Mouse (Mus musculus): ENCODE measurements around the gene Eps15. TPM values are rescaled to one million over a fixed set of nuclear protein-coding genes. Genes with fewer than 3 reads are reported as not detected.

Gene Eps15
- polyA plus RNA-seq, 1 experiment: 54.0 TPM

DNA sequence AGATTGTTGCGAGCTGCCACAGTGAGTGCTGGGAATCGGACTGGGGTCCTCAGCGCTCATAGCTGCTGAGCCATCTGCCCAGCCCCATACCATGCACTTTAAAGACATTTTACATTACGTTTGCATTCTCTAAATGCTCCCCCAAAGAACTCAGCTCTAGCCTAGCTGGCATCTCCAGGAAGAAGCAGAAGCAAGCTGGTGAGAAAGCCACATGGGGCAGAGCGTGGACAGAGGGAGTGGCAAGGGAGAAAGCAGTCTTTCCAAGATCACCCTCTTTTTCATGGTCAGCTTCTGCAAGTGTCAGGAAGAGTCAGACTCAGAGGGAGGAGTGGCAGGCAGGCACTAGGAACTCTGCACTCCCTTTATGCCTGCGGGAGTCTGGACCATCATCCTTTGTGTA lies 23.3 kb upstream of the Eps15 start:
- peaks cover 2% of the 10 kb centered on the region for H3K4me1 ChIP-seq (ENCODE audit: control insufficient read depth, insufficient read depth, low read length)
- 92% methylated on average over 6 of the region's 6 CpGs for WGBS
- H3K4me3 ChIP-seq (replicated peaks; ENCODE audit: control insufficient read depth, low read depth, low read length): no peak overlapping the region
- H3K27ac ChIP-seq (ENCODE audit: control insufficient read depth, insufficient read depth, low read depth, low read length, poor library complexity): no peak overlapping the region
- TF ChIP-seq POLR2A (IDR thresholded peaks at IDR 0.05; ENCODE audit: borderline replicate concordance, control insufficient read depth, low read depth, low read length) (no peak), CTCF (IDR thresholded peaks at IDR 0.05; ENCODE audit: control insufficient read depth, insufficient read depth, low read length) (no peak)

DNA sequence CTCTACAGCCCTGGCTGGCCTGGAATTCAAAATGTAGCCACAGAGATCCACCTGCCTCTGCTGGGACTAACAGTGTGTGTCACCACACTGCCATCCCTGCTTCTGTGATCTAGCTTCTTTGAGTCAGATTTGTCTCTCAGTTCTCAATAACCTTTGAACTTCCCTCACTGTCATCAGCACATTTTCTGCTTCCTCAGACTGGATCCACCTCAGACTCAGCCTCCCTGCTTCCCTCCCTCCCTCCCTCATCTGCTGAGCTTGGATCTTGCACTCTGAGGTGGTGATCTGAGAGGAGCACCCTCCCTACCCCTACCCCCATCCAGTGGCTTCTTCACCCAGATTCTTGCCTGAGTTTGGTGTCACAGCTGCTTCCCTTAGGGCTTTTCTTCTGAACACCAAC lies 22.4 kb upstream of the Eps15 start:
- no peak overlapping the region for H3K4me3 ChIP-seq (replicated peaks; ENCODE audit: control insufficient read depth, low read depth, low read length)
- TF ChIP-seq CTCF (IDR thresholded peaks at IDR 0.05; ENCODE audit: control insufficient read depth, insufficient read depth, low read length) (no peak), POLR2A (IDR thresholded peaks at IDR 0.05; ENCODE audit: borderline replicate concordance, control insufficient read depth, low read depth, low read length) (no peak)
- peaks cover 2% of the 10 kb centered on the region for H3K4me1 ChIP-seq (ENCODE audit: control insufficient read depth, insufficient read depth, low read length)
- no peak overlapping the region for H3K27ac ChIP-seq (ENCODE audit: control insufficient read depth, insufficient read depth, low read depth, low read length, poor library complexity)

GRCm38 (mm10) chr4:109262068-109262467 lies 18.0 kb upstream of the Eps15 start:
- no peak overlapping the region for H3K27ac ChIP-seq (ENCODE audit: control insufficient read depth, insufficient read depth, low read depth, low read length, poor library complexity)
- 78% methylated on average over 6 of the region's 6 CpGs for WGBS
- H3K4me1 ChIP-seq (ENCODE audit: control insufficient read depth, insufficient read depth, low read length): no peaks in the 10 kb centered on the region
- TF ChIP-seq POLR2A (IDR thresholded peaks at IDR 0.05; ENCODE audit: borderline replicate concordance, control insufficient read depth, low read depth, low read length) (no peak), CTCF (IDR thresholded peaks at IDR 0.05; ENCODE audit: control insufficient read depth, insufficient read depth, low read length) (no peak)
- H3K4me3 ChIP-seq (replicated peaks; ENCODE audit: control insufficient read depth, low read depth, low read length): no peak overlapping the region

DNA sequence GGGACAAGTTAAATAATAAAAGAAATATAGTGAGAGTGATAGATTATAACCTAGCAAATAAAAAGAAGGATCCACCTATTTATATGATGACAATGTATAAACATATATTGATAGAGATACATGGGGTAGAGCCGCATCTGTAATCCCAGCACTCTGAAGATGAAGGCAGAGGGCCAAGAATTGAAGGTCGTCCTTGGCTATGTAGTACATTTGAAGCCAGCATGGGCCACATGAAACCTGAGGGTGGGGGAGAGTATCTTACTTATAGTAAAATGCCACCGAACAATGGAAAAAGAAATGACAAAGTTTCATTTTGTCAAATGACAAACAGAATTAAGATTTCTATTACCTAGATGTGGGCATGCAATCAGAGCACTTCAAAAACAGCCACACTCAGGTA lies 14.0 kb upstream of the Eps15 start:
- no peak for TF ChIP-seq POLR2A (IDR thresholded peaks at IDR 0.05; ENCODE audit: borderline replicate concordance, control insufficient read depth, low read depth, low read length)
- Histone ChIP-seq H3K4me1 (ENCODE audit: control insufficient read depth, insufficient read depth, low read length) (no peaks in the 10 kb centered on the region), H3K27ac (ENCODE audit: control insufficient read depth, insufficient read depth, low read depth, low read length, poor library complexity) (no peak overlapping the region), H3K4me3 (replicated peaks; ENCODE audit: control insufficient read depth, low read depth, low read length) (no peak overlapping the region)
- 77% methylated on average over 3 of the region's 3 CpGs for WGBS

DNA sequence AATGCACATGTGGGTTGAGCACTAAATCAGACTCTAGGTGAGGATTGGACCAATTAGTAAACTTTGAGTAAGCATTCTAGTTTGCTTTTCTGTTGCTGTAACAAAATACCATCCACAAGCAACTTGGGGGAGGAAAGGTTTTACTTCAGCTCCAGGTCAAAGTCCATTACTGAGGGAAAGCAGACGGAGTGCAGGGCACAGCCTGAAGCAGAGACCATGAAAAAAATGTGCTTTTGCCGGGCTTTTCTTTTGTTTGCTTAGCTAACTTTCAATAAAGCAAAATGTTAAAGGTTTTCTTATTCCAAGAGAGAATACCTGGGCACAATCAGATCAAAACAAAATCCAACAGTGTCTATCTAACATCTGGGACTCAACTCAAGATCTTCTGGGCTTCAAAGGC lies 13.3 kb upstream of the Eps15 start:
- WGBS: 83% methylated on average over 2 of the region's 2 CpGs
- TF ChIP-seq POLR2A (IDR thresholded peaks at IDR 0.05; ENCODE audit: borderline replicate concordance, control insufficient read depth, low read depth, low read length) (no peak), CTCF (IDR thresholded peaks at IDR 0.05; ENCODE audit: control insufficient read depth, insufficient read depth, low read length) (no peak)
- no peak overlapping the region for H3K4me3 ChIP-seq (replicated peaks; ENCODE audit: control insufficient read depth, low read depth, low read length)

GRCm38 (mm10) chr4:109267452-109267851 lies 12.6 kb upstream of the Eps15 start:
- no peak overlapping the region for H3K27ac ChIP-seq (ENCODE audit: control insufficient read depth, insufficient read depth, low read depth, low read length, poor library complexity)
- TF ChIP-seq CTCF (IDR thresholded peaks at IDR 0.05; ENCODE audit: control insufficient read depth, insufficient read depth, low read length) (no peak), POLR2A (IDR thresholded peaks at IDR 0.05; ENCODE audit: borderline replicate concordance, control insufficient read depth, low read depth, low read length) (no peak)
- WGBS: 65% methylated on average over 3 of the region's 3 CpGs

More for the DNA sequence above, 13.3 kb upstream of the Eps15 start:
- Histone ChIP-seq H3K27ac (ENCODE audit: control insufficient read depth, insufficient read depth, low read depth, low read length, poor library complexity) (no peak overlapping the region), H3K4me1 (ENCODE audit: control insufficient read depth, insufficient read depth, low read length) (peaks cover 1% of the 10 kb centered on the region; the same call in 1 of the 2 replicates)

GRCm38 (mm10) chr4:109268903-109269302 lies 11.2 kb upstream of the Eps15 start:
- Histone ChIP-seq H3K4me1 (ENCODE audit: control insufficient read depth, insufficient read depth, low read length) (peaks cover 2% of the 10 kb centered on the region; the same call in 1 of the 2 replicates), H3K4me3 (replicated peaks; ENCODE audit: control insufficient read depth, low read depth, low read length) (no peak overlapping the region), H3K27ac (ENCODE audit: control insufficient read depth, insufficient read depth, low read depth, low read length, poor library complexity) (no peak overlapping the region)
- 43% methylated on average over 3 of the region's 3 CpGs for WGBS
- TF ChIP-seq CTCF (IDR thresholded peaks at IDR 0.05; ENCODE audit: control insufficient read depth, insufficient read depth, low read length) (no peak), POLR2A (IDR thresholded peaks at IDR 0.05; ENCODE audit: borderline replicate concordance, control insufficient read depth, low read depth, low read length) (no peak)

More at GRCm38 (mm10) chr4:109267452-109267851, 12.6 kb upstream of the Eps15 start:
- peaks cover 1% of the 10 kb centered on the region; the same call in 1 of the 2 replicates for H3K4me1 ChIP-seq (ENCODE audit: control insufficient read depth, insufficient read depth, low read length)
- no peak overlapping the region for H3K4me3 ChIP-seq (replicated peaks; ENCODE audit: control insufficient read depth, low read depth, low read length)

DNA sequence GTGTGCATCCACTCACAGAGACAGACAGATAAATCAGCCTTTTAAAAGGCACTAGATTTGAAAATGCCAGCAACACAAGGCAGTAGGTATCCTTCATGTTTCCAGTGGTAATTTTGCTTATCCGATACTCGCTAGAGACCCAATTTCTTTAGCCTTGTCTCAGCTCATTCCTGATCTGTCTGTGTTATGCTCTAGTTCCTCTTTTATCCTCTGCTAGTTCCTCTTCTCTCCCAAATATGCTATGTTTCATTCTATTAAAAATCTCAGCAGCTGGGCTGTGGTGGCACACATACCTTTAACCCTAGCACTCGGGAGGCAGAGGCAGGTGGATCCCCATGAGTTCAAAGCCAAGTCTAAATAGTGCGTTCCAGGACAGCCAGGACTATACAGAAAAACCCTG lies 8.3 kb upstream of the Eps15 start:
- Histone ChIP-seq H3K4me1 (ENCODE audit: control insufficient read depth, insufficient read depth, low read length) (peaks cover 2% of the 10 kb centered on the region; the same call in 1 of the 2 replicates), H3K27ac (ENCODE audit: control insufficient read depth, insufficient read depth, low read depth, low read length, poor library complexity) (no peak overlapping the region), H3K4me3 (replicated peaks; ENCODE audit: control insufficient read depth, low read depth, low read length) (no peak overlapping the region)
- TF ChIP-seq POLR2A (IDR thresholded peaks at IDR 0.05; ENCODE audit: borderline replicate concordance, control insufficient read depth, low read depth, low read length) (no peak), CTCF (IDR thresholded peaks at IDR 0.05; ENCODE audit: control insufficient read depth, insufficient read depth, low read length) (no peak)
- WGBS: 30% methylated on average over 4 of the region's 4 CpGs

- 67% methylated on average over 2 of the region's 2 CpGs for WGBS
- Histone ChIP-seq H3K27ac (ENCODE audit: control insufficient read depth, insufficient read depth, low read depth, low read length, poor library complexity) (no peak overlapping the region), H3K4me3 (replicated peaks; ENCODE audit: control insufficient read depth, low read depth, low read length) (no peak overlapping the region), H3K4me1 (ENCODE audit: control insufficient read depth, insufficient read depth, low read length) (peaks cover 2% of the 10 kb centered on the region; the same call in 1 of the 2 replicates)
- TF ChIP-seq CTCF (IDR thresholded peaks at IDR 0.05; ENCODE audit: control insufficient read depth, insufficient read depth, low read length) (no peak), POLR2A (IDR thresholded peaks at IDR 0.05; ENCODE audit: borderline replicate concordance, control insufficient read depth, low read depth, low read length) (no peak)
These were observed 6.4 kb upstream of the Eps15 start for GRCm38 (mm10) chr4:109273586-109274240.

All from bone marrow, adult 2 months (tissue).